Mouse (Mus musculus) mouse embryonic stem cell (cell line): ENCODE measurements around the gene P2ry14.
"Not testable (repeated sequence)": the region's sequence is repeated elsewhere in the genome, so short reads cannot be mapped to it uniquely, and the experiment has no call there.

Experiments used
- in situ Hi-C, 2 experiments: fragments of 300-500 bp; cut with MboI; formaldehyde crosslinking; loops; 1 replicate in 1 of 2; 3 replicates in 1 of 2; pipeline ENCODE4 v1.14.3; 2019 to 2020; ENCODE audit warnings: low sequenced_read_pairs in 2 of 2, low pct_unique_long_range_greater_than_20kb in 1 of 2, mixed read lengths in 1 of 2; ENCODE audit not compliant: unreplicated experiment in 1 of 2

Gene P2ry14

GRCm38 (mm10) chr3:59154888-59155287 lies 1.5 kb upstream of the P2ry14 start:
- in situ Hi-C loops, result no loop called here

- in situ Hi-C loops, result no loop called here
Measured at GRCm38 (mm10) chr3:59150624-59151023, 2.8 kb downstream of the P2ry14 start.

- in situ Hi-C loops, result no loop called here
Measured at GRCm38 (mm10) chr3:59149646-59150045, 3.8 kb downstream of the P2ry14 start.

- in situ Hi-C loops, result no loop called here
Measured at GRCm38 (mm10) chr3:59145194-59145593, 8.2 kb downstream of the P2ry14 start.

- in situ Hi-C loops, result no loop called here
Measured at GRCm38 (mm10) chr3:59141507-59142305, 11.7 kb downstream of the P2ry14 start.

GRCm38 (mm10) chr3:59140941-59141340 lies 12.5 kb downstream of the P2ry14 start:
- in situ Hi-C loops, result not testable (repeated sequence)

GRCm38 (mm10) chr3:59140115-59140514 lies 13.3 kb downstream of the P2ry14 start:
- in situ Hi-C loops, result no loop called here

GRCm38 (mm10) chr3:59139651-59140051 lies 13.8 kb downstream of the P2ry14 start:
- in situ Hi-C loops, result no loop called here

GRCm38 (mm10) chr3:59138946-59139468 lies 14.4 kb downstream of the P2ry14 start:
- in situ Hi-C loops, result no loop called here

- in situ Hi-C loops, result no loop called here
Measured at GRCm38 (mm10) chr3:59135911-59136653, 17.3 kb downstream of the P2ry14 start.

- in situ Hi-C loops, result no loop called here
Measured at GRCm38 (mm10) chr3:59133189-59133588, 20.2 kb downstream of the P2ry14 start.

GRCm38 (mm10) chr3:59131966-59132365 lies 21.5 kb downstream of the P2ry14 start:
- in situ Hi-C loops, result no loop called here

GRCm38 (mm10) chr3:59131081-59131480 lies 22.3 kb downstream of the P2ry14 start:
- in situ Hi-C loops, result no loop called here

GRCm38 (mm10) chr3:59130431-59130830 lies 23.0 kb downstream of the P2ry14 start:
- in situ Hi-C loops, result no loop called here

GRCm38 (mm10) chr3:59129547-59129946 lies 23.9 kb downstream of the P2ry14 start:
- in situ Hi-C loops, result no loop called here

- in situ Hi-C loops, result no loop called here
Measured at GRCm38 (mm10) chr3:59128681-59129080, 24.7 kb downstream of the P2ry14 start.

- in situ Hi-C loops, result no loop called here
Measured at GRCm38 (mm10) chr3:59125783-59126555, 27.4 kb downstream of the P2ry14 start.

- in situ Hi-C loops, result no loop called here
Measured at GRCm38 (mm10) chr3:59125022-59125421, 28.4 kb downstream of the P2ry14 start.
